Mouse (Mus musculus): Measurements from ENCODE around the gene Arpc4. TPM values are rescaled to one million over a fixed set of nuclear protein-coding genes. Genes with fewer than 3 reads are reported as not detected.
A peak's percentile ranks its signal among the peaks of the same experiment; 100 is the strongest.

Arpc4 gene
- polyA plus RNA-seq, 1 experiment from 2014 or later, result 238 TPM

GRCm38 (mm10) chr6:113373491-113373890, 4.4 kb upstream of the Arpc4 start:
- no peak overlapping the region for H3K27ac ChIP-seq (ENCODE audit: low read depth, low read length)
- H3K36me3 ChIP-seq (ENCODE audit: control insufficient read depth, insufficient read depth, low read length), result peaks cover 50% of the 10 kb centered on the region
- no peak overlapping the region for H3K4me3 ChIP-seq (ENCODE audit: low read depth, low read length)
- no peaks in the 10 kb centered on the region for H3K9me3 ChIP-seq (ENCODE audit: control insufficient read depth, low read length)
- ATAC-seq (ENCODE audit: low read depth), result no peak
- WGBS, result 97% methylated on average over 4 of the region's 4 CpGs
- no peak overlapping the region for H3K9ac ChIP-seq (replicated peaks; ENCODE audit: low read depth, low read length)
- H3K4me2 ChIP-seq (ENCODE audit: low read depth, low read length), result no peak overlapping the region
- peaks cover 4% of the 10 kb centered on the region; the same call in 1 of the 2 replicates for H3K4me1 ChIP-seq (ENCODE audit: control insufficient read depth, insufficient read depth, low read length)
- H3K27me3 ChIP-seq (ENCODE audit: control insufficient read depth, insufficient read depth, low read length), result no peaks in the 10 kb centered on the region

- Histone ChIP-seq H3K9ac (replicated peaks; ENCODE audit: low read depth, low read length) (peak overlapping the region; percentile 93), H3K27me3 (ENCODE audit: control insufficient read depth, insufficient read depth, low read length) (no peaks in the 10 kb centered on the region), H3K4me1 (ENCODE audit: control insufficient read depth, insufficient read depth, low read length) (peaks cover 12% of the 10 kb centered on the region), H3K4me3 (ENCODE audit: low read depth, low read length) (peak overlapping the region; percentile 96), H3K4me2 (ENCODE audit: low read depth, low read length) (peak overlapping the region; percentile 98), H3K9me3 (ENCODE audit: control insufficient read depth, low read length) (no peaks in the 10 kb centered on the region), H3K27ac (ENCODE audit: low read depth, low read length) (peak overlapping the region; percentile 91), H3K36me3 (ENCODE audit: control insufficient read depth, insufficient read depth, low read length) (peaks cover 46% of the 10 kb centered on the region)
- ATAC-seq (ENCODE audit: low read depth), result no peak
- WGBS, result 13% methylated on average over 7 of the region's 7 CpGs
Measured at GRCm38 (mm10) chr6:113377172-113377495, 781 bp upstream of the Arpc4 start.

GRCm38 (mm10) chr6:113379246-113379645, 1.3 kb downstream of the Arpc4 start:
- peaks cover 12% of the 10 kb centered on the region for H3K4me1 ChIP-seq (ENCODE audit: control insufficient read depth, insufficient read depth, low read length)
- H3K9ac ChIP-seq (replicated peaks; ENCODE audit: low read depth, low read length), result no peak overlapping the region
- peak overlapping the region; percentile 98; the same call in 1 of the 2 replicates for H3K4me2 ChIP-seq (ENCODE audit: low read depth, low read length)
- H3K27me3 ChIP-seq (ENCODE audit: control insufficient read depth, insufficient read depth, low read length), result no peaks in the 10 kb centered on the region
- no peak for ATAC-seq (ENCODE audit: low read depth)
- peak overlapping the region; percentile 96; the same call in 1 of the 2 replicates for H3K4me3 ChIP-seq (ENCODE audit: low read depth, low read length)
- WGBS, result 93% methylated on average over 6 of the region's 6 CpGs
- peaks cover 43% of the 10 kb centered on the region for H3K36me3 ChIP-seq (ENCODE audit: control insufficient read depth, insufficient read depth, low read length)
- no peak overlapping the region for H3K27ac ChIP-seq (ENCODE audit: low read depth, low read length)
- H3K9me3 ChIP-seq (ENCODE audit: control insufficient read depth, low read length), result no peaks in the 10 kb centered on the region

GRCm38 (mm10) chr6:113380480-113380879, 2.6 kb downstream of the Arpc4 start:
- Histone ChIP-seq H3K27me3 (ENCODE audit: control insufficient read depth, insufficient read depth, low read length) (no peaks in the 10 kb centered on the region), H3K9me3 (ENCODE audit: control insufficient read depth, low read length) (no peaks in the 10 kb centered on the region), H3K4me2 (ENCODE audit: low read depth, low read length) (no peak overlapping the region), H3K36me3 (ENCODE audit: control insufficient read depth, insufficient read depth, low read length) (peaks cover 43% of the 10 kb centered on the region), H3K4me3 (ENCODE audit: low read depth, low read length) (no peak overlapping the region), H3K4me1 (ENCODE audit: control insufficient read depth, insufficient read depth, low read length) (peaks cover 12% of the 10 kb centered on the region), H3K27ac (ENCODE audit: low read depth, low read length) (no peak overlapping the region), H3K9ac (replicated peaks; ENCODE audit: low read depth, low read length) (no peak overlapping the region)
- 95% methylated on average over 11 of the region's 11 CpGs for WGBS
- ATAC-seq (ENCODE audit: low read depth), result no peak

GRCm38 (mm10) chr6:113384351-113384927, 6.5 kb downstream of the Arpc4 start:
- H3K27ac ChIP-seq (ENCODE audit: low read depth, low read length), result peak overlapping the region; percentile 44; the same call in 1 of the 2 replicates
- ATAC-seq (ENCODE audit: low read depth), result peak; percentile 67
- 78% methylated on average over 8 of the region's 8 CpGs for WGBS
- H3K4me3 ChIP-seq (ENCODE audit: low read depth, low read length), result no peak overlapping the region
- H3K9me3 ChIP-seq (ENCODE audit: control insufficient read depth, low read length), result no peaks in the 10 kb centered on the region
- H3K4me1 ChIP-seq (ENCODE audit: control insufficient read depth, insufficient read depth, low read length), result no peaks in the 10 kb centered on the region
- H3K27me3 ChIP-seq (ENCODE audit: control insufficient read depth, insufficient read depth, low read length), result no peaks in the 10 kb centered on the region
- peaks cover 73% of the 10 kb centered on the region for H3K36me3 ChIP-seq (ENCODE audit: control insufficient read depth, insufficient read depth, low read length)
- H3K4me2 ChIP-seq (ENCODE audit: low read depth, low read length), result no peak overlapping the region
- H3K9ac ChIP-seq (replicated peaks; ENCODE audit: low read depth, low read length), result no peak overlapping the region

GRCm38 (mm10) chr6:113385160-113385714, 7.3 kb downstream of the Arpc4 start:
- Histone ChIP-seq H3K27ac (ENCODE audit: low read depth, low read length) (0 out of 2 replicates have a peak overlapping the region, but pooled peaks have one; percentile 28), H3K36me3 (ENCODE audit: control insufficient read depth, insufficient read depth, low read length) (peaks cover 81% of the 10 kb centered on the region), H3K9ac (replicated peaks; ENCODE audit: low read depth, low read length) (no peak overlapping the region), H3K4me2 (ENCODE audit: low read depth, low read length) (no peak overlapping the region), H3K9me3 (ENCODE audit: control insufficient read depth, low read length) (no peaks in the 10 kb centered on the region), H3K4me1 (ENCODE audit: control insufficient read depth, insufficient read depth, low read length) (no peaks in the 10 kb centered on the region), H3K27me3 (ENCODE audit: control insufficient read depth, insufficient read depth, low read length) (no peaks in the 10 kb centered on the region), H3K4me3 (ENCODE audit: low read depth, low read length) (no peak overlapping the region)
- WGBS, result 88% methylated on average over 11 of the region's 11 CpGs
- ATAC-seq (ENCODE audit: low read depth), result no peak

- Histone ChIP-seq H3K9me3 (ENCODE audit: control insufficient read depth, low read length) (no peaks in the 10 kb centered on the region), H3K4me1 (ENCODE audit: control insufficient read depth, insufficient read depth, low read length) (no peaks in the 10 kb centered on the region), H3K36me3 (ENCODE audit: control insufficient read depth, insufficient read depth, low read length) (peaks cover 80% of the 10 kb centered on the region), H3K4me2 (ENCODE audit: low read depth, low read length) (no peak overlapping the region), H3K9ac (replicated peaks; ENCODE audit: low read depth, low read length) (no peak overlapping the region), H3K27ac (ENCODE audit: low read depth, low read length) (no peak overlapping the region), H3K4me3 (ENCODE audit: low read depth, low read length) (no peak overlapping the region), H3K27me3 (ENCODE audit: control insufficient read depth, insufficient read depth, low read length) (no peaks in the 10 kb centered on the region)
- peak; percentile 77 for ATAC-seq (ENCODE audit: low read depth)
- 66% methylated on average over 3 of the region's 3 CpGs for WGBS
Measured at GRCm38 (mm10) chr6:113386025-113386424, 8.1 kb downstream of the Arpc4 start.

GRCm38 (mm10) chr6:113388960-113389359, 11.0 kb downstream of the Arpc4 start, which contains the start of gene Ttll3:
Gene Ttll3 (plus strand): TSS chr6:113389260.
- Histone ChIP-seq H3K4me1 (ENCODE audit: control insufficient read depth, insufficient read depth, low read length) (peaks cover 5% of the 10 kb centered on the region; the same call in 1 of the 2 replicates), H3K27ac (ENCODE audit: low read depth, low read length) (no peak within 1 kb of the TSS), H3K9me3 (ENCODE audit: control insufficient read depth, low read length) (no peaks in the 10 kb centered on the region), H3K4me2 (ENCODE audit: low read depth, low read length) (no peak within 1 kb of the TSS), H3K4me3 (ENCODE audit: low read depth, low read length) (no peak within 1 kb of the TSS), H3K9ac (replicated peaks; ENCODE audit: low read depth, low read length) (no peak within 1 kb of the TSS), H3K27me3 (ENCODE audit: control insufficient read depth, insufficient read depth, low read length) (no peaks in the 10 kb centered on the region), H3K36me3 (ENCODE audit: control insufficient read depth, insufficient read depth, low read length) (peaks cover 56% of the 10 kb centered on the region)
- 85% methylated on average over 8 of the region's 8 CpGs for WGBS
- ATAC-seq (ENCODE audit: low read depth), result no peak

- H3K36me3 ChIP-seq (ENCODE audit: control insufficient read depth, insufficient read depth, low read length), result peaks cover 46% of the 10 kb centered on the region
- 73% methylated on average over 3 of the region's 3 CpGs for WGBS
Measured at GRCm38 (mm10) chr6:113390715-113391114, 12.8 kb downstream of the Arpc4 start.

More at GRCm38 (mm10) chr6:113390715-113391114, 12.8 kb downstream of the Arpc4 start:
- no peak overlapping the region for H3K4me3 ChIP-seq (ENCODE audit: low read depth, low read length)
- H3K4me1 ChIP-seq (ENCODE audit: control insufficient read depth, insufficient read depth, low read length), result peaks cover 5% of the 10 kb centered on the region; the same call in 1 of the 2 replicates
- no peak overlapping the region for H3K9ac ChIP-seq (replicated peaks; ENCODE audit: low read depth, low read length)
- H3K27ac ChIP-seq (ENCODE audit: low read depth, low read length), result no peak overlapping the region
- ATAC-seq (ENCODE audit: low read depth), result no peak
- no peaks in the 10 kb centered on the region for H3K9me3 ChIP-seq (ENCODE audit: control insufficient read depth, low read length)
- no peaks in the 10 kb centered on the region for H3K27me3 ChIP-seq (ENCODE audit: control insufficient read depth, insufficient read depth, low read length)
- no peak overlapping the region for H3K4me2 ChIP-seq (ENCODE audit: low read depth, low read length)
